Mouse (Mus musculus): ENCODE measurements around the gene Zfp605. TPM values are rescaled to one million over a fixed set of nuclear protein-coding genes. Genes with fewer than 3 reads are reported as not detected.

Zfp605 gene
- polyA plus RNA-seq, 1 experiment from 2014 or later: 0.99 TPM

DNA sequence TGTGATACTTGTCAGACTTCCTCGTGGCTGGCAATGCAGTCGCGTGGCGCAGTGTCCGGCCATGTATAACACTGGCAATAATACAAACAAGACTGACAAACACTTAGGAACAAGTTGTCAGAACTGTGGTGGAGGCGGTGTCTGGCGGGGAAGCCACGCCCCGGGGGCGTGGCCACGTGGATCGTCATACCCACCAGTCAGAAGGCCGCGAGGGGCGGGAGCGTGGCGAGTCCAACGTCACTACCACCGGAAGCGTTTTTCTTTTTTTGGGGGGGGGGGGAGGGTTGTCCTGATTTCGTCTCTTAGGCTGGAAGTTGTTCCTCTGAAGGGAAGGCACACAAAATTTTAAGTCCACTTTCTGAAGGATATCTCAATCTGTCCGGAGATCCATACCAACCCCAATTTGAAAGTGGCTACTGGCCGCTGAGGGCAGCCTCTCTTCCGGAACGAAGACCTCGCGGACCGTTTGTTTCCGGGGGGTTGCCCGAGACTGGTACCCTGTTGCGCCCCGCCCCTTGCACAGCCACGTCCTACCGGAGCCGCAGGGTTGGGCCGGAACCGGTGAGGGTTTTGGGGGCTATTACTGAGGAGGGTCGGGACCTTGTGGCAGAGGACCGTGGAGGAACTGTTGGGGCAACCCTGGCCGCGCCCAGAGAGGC is 66.6 kb downstream of the Zfp605 start, which contains the start of gene Golga3:
Gene Golga3 (plus strand): TSS at position 340 of the 659 bp plus-strand sequence.
- under 1% methylated on average over 41 of the region's 41 CpGs for WGBS (ENCODE audit: insufficient replicate concordance)
- H3K27me3 ChIP-seq (ENCODE audit: insufficient read depth, low read length): no peaks in the 10 kb centered on the region
- peak; percentile 67 for TF ChIP-seq EP300 (IDR thresholded peaks at IDR 0.05; ENCODE audit: low read depth)
- TF ChIP-seq CTCF (IDR thresholded peaks at IDR 0.05; ENCODE audit: low read depth): no peak
- H3K4me1 ChIP-seq (ENCODE audit: insufficient read depth): peaks cover 17% of the 10 kb centered on the region
- H3K4me3 ChIP-seq (ENCODE audit: low read depth, low read length): peak within 1 kb of the TSS; percentile 98
- H3K9ac ChIP-seq (replicated peaks): peak within 1 kb of the TSS; percentile 94
- no peaks in the 10 kb centered on the region for H3K9me3 ChIP-seq (ENCODE audit: low read length)
- DNase-seq (peak; percentile 96), ATAC-seq (peak; percentile 98)
- peak within 1 kb of the TSS; percentile 90 for H3K4me2 ChIP-seq (ENCODE audit: low read depth, low read length)
- peaks cover under 1% of the 10 kb centered on the region; the same call in 1 of the 2 replicates for H3K36me3 ChIP-seq (replicated peaks; ENCODE audit: insufficient read depth, low read length)
- H3K27ac ChIP-seq (ENCODE audit: low read depth): peak within 1 kb of the TSS; percentile 86

DNA sequence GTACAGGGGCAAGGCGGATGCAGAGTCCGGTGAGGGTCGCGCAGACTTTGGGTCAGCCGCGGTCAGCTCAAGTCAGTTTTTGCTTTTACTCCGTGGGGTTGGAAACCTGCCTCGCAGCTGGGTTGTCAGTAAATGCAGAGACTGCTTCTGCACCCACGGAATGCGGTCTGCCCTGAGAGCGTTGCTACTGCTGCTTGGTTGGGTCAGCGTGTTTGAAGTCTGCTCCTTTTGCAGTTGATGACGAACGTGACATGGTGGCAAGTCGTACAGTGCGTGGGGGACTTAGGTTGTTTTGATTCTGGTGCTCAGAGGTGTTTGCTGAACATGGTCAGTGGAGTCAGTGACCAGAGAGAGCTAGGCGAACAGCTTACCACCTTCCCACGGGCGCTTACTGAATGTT is 67.1 kb downstream of the Zfp605 start:
- H3K9me3 ChIP-seq (ENCODE audit: low read length): no peaks in the 10 kb centered on the region
- 2% methylated on average over 19 of the region's 19 CpGs for WGBS (ENCODE audit: insufficient replicate concordance)
- peak overlapping the region; percentile 94 for H3K9ac ChIP-seq (replicated peaks)
- DNase-seq (no peak), ATAC-seq (peak; percentile 10)
- H3K4me1 ChIP-seq (ENCODE audit: insufficient read depth): peaks cover 17% of the 10 kb centered on the region
- no peaks in the 10 kb centered on the region for H3K27me3 ChIP-seq (ENCODE audit: insufficient read depth, low read length)
- peaks cover 4% of the 10 kb centered on the region for H3K36me3 ChIP-seq (replicated peaks; ENCODE audit: insufficient read depth, low read length)
- no peak for TF ChIP-seq CTCF (IDR thresholded peaks at IDR 0.05; ENCODE audit: low read depth)
- no peak for TF ChIP-seq EP300 (IDR thresholded peaks at IDR 0.05; ENCODE audit: low read depth)
- H3K4me2 ChIP-seq (ENCODE audit: low read depth, low read length): peak overlapping the region; percentile 90
- peak overlapping the region; percentile 86 for H3K27ac ChIP-seq (ENCODE audit: low read depth)
- H3K4me3 ChIP-seq (ENCODE audit: low read depth, low read length): peak overlapping the region; percentile 98

DNA sequence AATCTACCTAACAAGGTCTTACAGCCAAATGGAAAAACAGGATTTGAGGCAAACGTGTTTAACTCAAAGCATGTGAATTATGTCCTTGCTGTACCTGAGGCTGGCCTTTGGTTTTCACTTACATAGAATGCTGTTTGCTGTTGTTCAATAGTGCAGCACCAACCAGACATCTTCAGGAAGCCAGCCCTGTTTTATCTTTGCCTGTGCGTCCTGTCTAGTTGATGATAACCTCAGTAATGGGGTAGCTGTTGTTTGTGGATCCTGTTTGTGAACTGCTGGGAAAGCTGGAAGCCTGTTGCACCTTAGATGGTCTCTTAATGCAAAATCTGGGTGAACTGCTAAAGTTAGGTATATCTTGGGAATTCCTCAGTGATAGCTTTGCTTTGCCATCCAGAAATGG is 68.7 kb downstream of the Zfp605 start:
- no peak overlapping the region for H3K4me2 ChIP-seq (ENCODE audit: low read depth, low read length)
- H3K27me3 ChIP-seq (ENCODE audit: insufficient read depth, low read length): no peaks in the 10 kb centered on the region
- peaks cover 13% of the 10 kb centered on the region for H3K36me3 ChIP-seq (replicated peaks; ENCODE audit: insufficient read depth, low read length)
- no peaks in the 10 kb centered on the region for H3K9me3 ChIP-seq (ENCODE audit: low read length)
- TF ChIP-seq CTCF (IDR thresholded peaks at IDR 0.05; ENCODE audit: low read depth) (no peak), EP300 (IDR thresholded peaks at IDR 0.05; ENCODE audit: low read depth) (peak; percentile 46; the same call in 1 of the 2 replicates)
- H3K9ac ChIP-seq (replicated peaks): no peak overlapping the region
- DNase-seq (no peak), ATAC-seq (no peak)
- no peak overlapping the region for H3K4me3 ChIP-seq (ENCODE audit: low read depth, low read length)
- H3K27ac ChIP-seq (ENCODE audit: low read depth): no peak overlapping the region
- 54% methylated on average over 2 of the region's 2 CpGs for WGBS (ENCODE audit: insufficient replicate concordance)
- peaks cover 17% of the 10 kb centered on the region for H3K4me1 ChIP-seq (ENCODE audit: insufficient read depth)

Other genes with a start within 250 kb of the Zfp605 start
- 0.12 and 0.23 TPM in 2 replicates for gene Gm15446, start 186.7 kb upstream of the Zfp605 start, polyA plus RNA-seq (2015; fragmentation: Nextera tagmentation; extraction: Ambion mirVana)
- 5.2 and 6.3 TPM in 2 replicates for gene Zfp932, start 113.6 kb upstream of the Zfp605 start, polyA plus RNA-seq (2015; fragmentation: Nextera tagmentation; extraction: Ambion mirVana)
- gene Gm17655, start 37.6 kb upstream of the Zfp605 start, polyA plus RNA-seq (2015; fragmentation: Nextera tagmentation; extraction: Ambion mirVana): 0.62 and 1.2 TPM in 2 replicates
- gene Gm35315, start 15.7 kb upstream of the Zfp605 start, polyA plus RNA-seq (2015; fragmentation: Nextera tagmentation; extraction: Ambion mirVana): 0.47 and 0.51 TPM in 2 replicates
- 0.32 and 0.48 TPM in 2 replicates for gene Plcxd1, start 10.1 kb upstream of the Zfp605 start, polyA plus RNA-seq (2015; fragmentation: Nextera tagmentation; extraction: Ambion mirVana)
- gene Gtpbp6, start 1.9 kb upstream of the Zfp605 start, polyA plus RNA-seq (2015; fragmentation: Nextera tagmentation; extraction: Ambion mirVana): 7.1 and 7.4 TPM in 2 replicates
- gene Chfr, start 25.8 kb downstream of the Zfp605 start, polyA plus RNA-seq (2015; fragmentation: Nextera tagmentation; extraction: Ambion mirVana): 9.6 and 11.6 TPM in 2 replicates
- gene Golga3, start 66.6 kb downstream of the Zfp605 start, polyA plus RNA-seq (2015; fragmentation: Nextera tagmentation; extraction: Ambion mirVana): 3.5 and 4.1 TPM in 2 replicates
- gene Ankle2, start 120.9 kb downstream of the Zfp605 start, polyA plus RNA-seq (2015; fragmentation: Nextera tagmentation; extraction: Ambion mirVana): 8.6 and 10.7 TPM in 2 replicates
- 18.8 and 21.0 TPM in 2 replicates for gene Pgam5, start 159.8 kb downstream of the Zfp605 start, polyA plus RNA-seq (2015; fragmentation: Nextera tagmentation; extraction: Ambion mirVana)
- 129 and 148 TPM in 2 replicates for gene Pxmp2, start 176.1 kb downstream of the Zfp605 start, polyA plus RNA-seq (2015; fragmentation: Nextera tagmentation; extraction: Ambion mirVana)
- gene Pole, start 176.2 kb downstream of the Zfp605 start, polyA plus RNA-seq (2015; fragmentation: Nextera tagmentation; extraction: Ambion mirVana): 5.2 and 6.0 TPM in 2 replicates
- 0.07 and 0.09 TPM in 2 replicates for gene P2rx2, start 233.1 kb downstream of the Zfp605 start, polyA plus RNA-seq (2015; fragmentation: Nextera tagmentation; extraction: Ambion mirVana)
- gene Lrcol1, start 234.6 kb downstream of the Zfp605 start, polyA plus RNA-seq (2015; fragmentation: Nextera tagmentation; extraction: Ambion mirVana): not detected in 2 replicates

Data from liver, postnatal 0 days (tissue).